Mouse (Mus musculus): ENCODE results near the gene Nrp2.

DNA sequence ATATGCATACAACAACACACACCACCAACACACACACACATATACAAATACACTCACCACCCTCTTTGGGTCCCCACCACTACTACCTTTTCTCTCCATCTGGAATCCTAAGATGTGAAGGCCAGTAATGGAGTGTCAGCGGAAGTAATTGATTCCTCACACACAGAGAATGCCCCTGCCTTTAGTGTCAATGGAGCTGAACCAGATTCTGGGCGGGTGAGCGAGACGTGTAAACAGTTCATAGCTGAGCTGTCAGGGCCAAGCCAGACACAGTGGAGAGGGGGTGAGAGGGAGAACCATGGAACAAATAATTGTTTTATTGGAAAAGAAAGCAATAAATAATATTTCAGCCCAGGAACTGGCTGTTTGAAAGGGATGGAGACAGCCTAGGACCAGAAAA, 24.1 kb downstream of the Nrp2 start:
- no peak for TF ChIP-seq CTCF (IDR thresholded peaks at IDR 0.05 in 2 of 3, conservative IDR thresholded peaks at IDR 0.05 in 1 of 3; ENCODE audit: control insufficient read depth in 1 of 3, insufficient read depth in 1 of 3, low read depth in 2 of 3, low read length in 3 of 3, poor library complexity in 1 of 3, severe bottlenecking in 1 of 3)
- no peak for TF ChIP-seq NRF1 (IDR thresholded peaks at IDR 0.05; ENCODE audit: insufficient read depth, low read depth, low read length, poor library complexity, severe bottlenecking)
- TF ChIP-seq MAX (IDR thresholded peaks at IDR 0.05; ENCODE audit: low read length), result no peak
- no peak for TF ChIP-seq ZC3H11A (IDR thresholded peaks at IDR 0.05; ENCODE audit: low read depth, low read length)
